Mouse (Mus musculus) kidney, postnatal 36 days (tissue): ENCODE measurements around the gene Clmp.

ENCODE experiments used
- DNase-seq, 2 experiments: peaks; one replicate each; pipeline ENCODE4 v3.0.0; 2021 to 2022; ENCODE audit warnings: mixed read lengths in 2 of 2

Gene Clmp

DNA sequence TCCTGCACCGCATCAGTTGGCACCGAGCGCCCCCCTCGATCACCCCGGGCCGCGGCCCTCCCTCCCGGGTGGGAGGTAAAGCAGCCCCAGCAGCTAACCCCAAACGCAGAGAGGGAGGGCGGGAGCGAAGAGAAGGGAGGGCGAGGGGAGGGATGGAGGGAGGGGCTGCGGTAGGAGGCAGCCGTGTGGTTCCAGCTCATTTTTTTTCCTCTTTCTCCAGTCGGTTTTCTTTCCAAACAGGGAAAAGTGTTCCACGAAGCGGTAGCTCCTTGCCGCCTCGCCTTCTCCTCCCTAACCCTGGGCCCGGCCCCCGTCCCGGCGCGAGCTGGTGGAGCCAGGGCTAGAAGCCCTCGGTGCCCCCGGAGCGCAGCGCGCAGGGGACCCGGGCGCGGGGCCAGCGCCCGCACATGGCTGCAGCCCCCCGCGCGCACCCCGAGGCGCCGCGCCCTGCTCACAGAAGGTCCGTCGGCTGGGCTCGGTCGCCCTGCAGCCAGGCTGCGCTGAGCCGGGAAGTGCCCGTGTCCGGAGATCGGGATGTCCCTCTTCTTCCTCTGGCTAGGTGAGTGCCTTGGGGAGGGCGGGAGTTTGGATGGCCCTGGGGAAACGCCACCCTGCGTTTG is at the start of gene Clmp:
Gene Clmp (plus strand): TSS at position 162 of the 620 bp plus-strand sequence.
- DNase-seq = peak in 1 of 2 experiments; percentile 16

DNA sequence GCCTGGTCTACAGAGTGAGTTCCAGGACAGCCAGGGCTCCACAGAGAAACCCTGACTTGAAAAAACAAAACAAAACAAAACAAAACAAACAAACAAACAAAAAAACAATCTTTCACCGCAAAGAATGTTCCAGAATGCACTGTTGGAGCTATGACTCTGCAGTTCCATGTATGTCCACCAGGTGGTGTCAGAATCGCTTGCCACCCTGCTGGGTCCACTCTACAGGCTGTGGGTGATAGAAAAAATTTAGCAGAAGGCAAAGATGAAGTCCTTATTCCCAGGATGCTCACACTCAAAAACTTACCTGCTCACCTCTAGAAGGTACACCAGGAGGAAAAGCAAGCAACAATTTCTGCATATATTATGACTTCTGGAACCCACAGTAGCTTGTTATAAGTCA is 49.7 kb upstream of the Clmp start:
- peak; percentile 69 to 84 for DNase-seq

DNA sequence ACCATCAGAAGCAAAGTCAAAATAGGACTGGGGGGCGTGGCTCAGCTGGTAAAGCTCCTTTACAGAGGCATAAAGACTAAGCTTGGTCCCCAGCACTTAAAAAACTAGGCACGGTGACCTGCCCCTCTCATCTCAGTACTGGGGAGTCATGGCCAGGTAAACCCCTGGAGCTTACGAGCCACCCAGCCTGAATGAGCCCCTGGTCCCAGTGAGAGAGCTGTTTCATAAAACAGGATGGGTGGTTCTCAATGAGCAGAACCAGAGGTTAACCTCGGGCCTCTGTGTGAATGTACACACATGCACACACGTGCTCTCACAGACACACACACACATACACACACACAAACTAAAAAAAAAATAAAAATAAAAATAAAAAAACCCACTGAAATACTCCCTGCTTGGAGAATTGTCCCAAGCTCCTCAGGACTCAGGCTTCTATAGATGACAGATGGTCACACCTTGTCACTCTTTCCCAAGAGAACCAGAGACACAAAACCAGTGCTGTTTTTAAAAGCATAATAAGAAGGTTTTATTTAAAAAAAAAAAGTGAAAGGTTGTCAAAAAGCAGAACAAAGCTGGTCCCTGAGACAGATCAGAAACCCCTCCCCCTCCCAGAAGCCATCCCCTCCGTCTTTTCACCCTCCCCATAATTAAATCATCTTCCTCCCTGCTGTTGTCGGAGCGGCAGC is 47.9 kb upstream of the Clmp start:
- DNase-seq = no peak

DNA sequence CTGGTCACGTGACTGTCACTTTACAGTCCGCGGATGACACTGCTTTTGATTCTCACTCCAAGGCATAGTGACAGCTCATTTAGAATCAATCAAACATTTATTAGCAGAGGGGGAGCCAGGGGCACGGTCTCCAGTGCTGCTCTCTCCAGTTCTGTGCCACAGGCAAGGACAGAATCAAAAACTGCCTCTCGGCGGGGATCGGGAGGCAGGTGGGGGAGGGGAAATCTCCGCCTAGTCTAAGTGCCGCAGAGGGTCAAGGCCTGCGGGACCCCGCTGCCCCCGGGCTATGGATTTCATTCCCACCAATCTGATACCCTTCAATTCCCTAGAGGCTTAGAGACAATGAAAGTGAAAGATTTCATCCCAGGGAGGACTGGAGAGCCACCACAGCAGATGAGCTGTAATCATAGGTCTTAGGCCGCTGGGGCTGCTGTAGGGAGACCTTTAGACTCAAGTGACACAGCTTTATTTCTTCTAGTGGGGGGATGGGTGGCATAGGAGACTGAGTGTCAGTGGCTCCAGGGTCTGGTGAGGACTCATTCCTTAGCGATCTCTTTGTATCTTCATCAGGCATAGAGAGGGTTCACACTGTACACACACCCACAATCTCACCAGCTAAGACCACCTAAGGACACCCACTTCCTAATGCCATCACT is 47.2 kb upstream of the Clmp start:
- peak; percentile 35 to 59 for DNase-seq

DNA sequence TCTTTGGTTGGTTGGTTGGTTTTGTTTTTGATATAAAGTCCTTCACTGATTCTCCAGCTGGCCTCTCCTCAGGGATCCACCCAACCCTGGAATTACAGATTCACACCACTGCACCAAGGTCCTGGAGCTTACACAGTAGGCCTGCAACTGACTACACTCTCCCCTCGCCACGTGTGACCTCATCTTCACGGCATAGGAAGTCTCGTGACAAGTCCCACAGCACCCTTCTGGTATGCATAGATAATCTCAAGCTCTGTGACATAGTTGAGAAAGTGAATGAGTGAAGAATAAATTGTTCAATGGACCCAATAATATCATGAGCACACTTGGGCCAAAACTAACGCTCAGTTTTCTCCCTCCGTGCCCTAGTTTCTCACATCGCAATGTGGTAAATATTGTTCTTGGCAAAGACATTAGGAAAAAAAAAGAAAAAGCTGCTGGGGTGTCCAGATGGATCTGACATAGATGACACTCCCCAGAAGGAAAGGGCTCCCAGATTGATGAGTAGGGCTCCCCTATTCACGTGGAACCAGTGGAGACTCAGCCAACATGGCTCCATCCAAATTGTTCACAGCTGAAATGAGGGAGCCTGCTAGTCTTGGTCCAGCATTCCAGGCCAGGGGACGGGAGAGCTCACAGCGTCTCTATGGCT is 46.1 kb upstream of the Clmp start:
- DNase-seq = no peak

DNA sequence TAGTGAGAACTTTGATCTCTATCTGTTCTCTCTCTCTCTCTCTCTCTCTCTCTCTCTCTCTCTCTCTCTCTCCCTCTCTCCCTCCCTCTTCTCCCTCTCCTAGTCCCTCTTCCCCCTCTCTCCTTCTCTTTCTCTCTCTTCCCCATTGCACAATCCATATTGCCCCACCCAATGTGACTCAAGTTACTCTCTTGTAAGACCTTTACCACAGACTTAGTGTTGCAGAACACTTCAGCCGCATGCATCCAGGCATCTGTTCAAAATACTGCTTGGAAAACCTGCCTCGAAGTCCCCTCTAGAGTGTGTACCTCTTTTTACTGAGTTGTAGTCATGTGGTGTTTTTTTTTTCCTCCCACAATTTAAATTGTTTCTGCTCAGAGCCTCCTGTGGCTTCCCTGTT is 44.4 kb upstream of the Clmp start:
- no peak for DNase-seq

DNA sequence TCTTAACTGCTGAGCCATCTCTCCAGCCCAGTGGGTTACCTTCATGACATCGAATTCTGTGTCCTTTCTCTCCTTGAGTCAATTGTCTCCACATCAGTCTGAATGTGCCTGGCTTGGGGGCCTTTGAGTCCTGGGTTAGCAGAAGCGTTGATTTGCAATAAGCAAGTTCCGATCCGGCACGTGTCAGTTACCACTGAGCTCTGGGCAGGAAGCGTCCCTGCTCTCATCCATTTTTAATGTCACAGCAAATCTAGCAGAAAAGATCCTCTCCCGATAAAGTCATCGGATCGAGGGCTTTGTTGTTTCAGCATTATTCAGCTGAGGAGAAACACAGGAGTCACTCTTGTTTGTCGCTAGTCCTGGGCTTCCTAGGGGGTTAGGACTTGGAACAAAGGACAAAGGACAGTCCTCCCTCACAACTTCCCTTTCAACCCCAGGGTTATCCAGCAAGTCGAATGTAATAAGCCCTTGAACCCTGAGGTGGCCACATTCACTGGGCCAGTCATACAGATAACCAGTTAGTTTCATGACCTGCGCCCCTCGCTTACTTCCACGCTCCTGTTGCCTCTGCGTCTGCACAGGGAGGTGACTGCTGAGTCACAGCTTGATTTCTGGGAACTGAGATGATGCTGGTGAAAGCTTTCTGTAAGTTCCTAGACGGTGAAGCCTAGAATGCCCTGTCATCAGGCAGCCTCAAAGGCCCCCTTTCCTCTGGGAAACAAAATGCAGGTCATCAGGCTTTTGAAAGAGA is 43.1 kb upstream of the Clmp start:
- DNase-seq = no peak

DNA sequence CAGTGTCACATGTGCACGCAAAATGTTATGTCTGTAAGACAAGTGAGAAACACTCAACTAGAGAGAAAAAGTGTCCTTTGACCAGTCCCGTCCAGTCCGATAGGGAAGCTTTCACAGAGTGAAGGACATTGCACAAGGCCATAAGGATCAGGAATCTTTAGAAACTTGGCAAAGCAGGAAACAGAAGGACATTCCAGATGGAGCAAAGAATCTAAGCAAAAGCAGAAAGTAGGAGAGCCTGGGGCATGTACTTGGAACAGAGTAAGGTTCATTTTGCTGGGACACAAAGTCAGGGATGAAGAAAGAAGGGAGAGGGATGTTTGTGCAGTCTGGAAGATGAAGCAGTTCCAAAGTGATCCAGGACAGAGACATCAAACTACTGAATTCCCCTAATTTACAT is 36.3 kb upstream of the Clmp start:
- DNase-seq = no peak

DNA sequence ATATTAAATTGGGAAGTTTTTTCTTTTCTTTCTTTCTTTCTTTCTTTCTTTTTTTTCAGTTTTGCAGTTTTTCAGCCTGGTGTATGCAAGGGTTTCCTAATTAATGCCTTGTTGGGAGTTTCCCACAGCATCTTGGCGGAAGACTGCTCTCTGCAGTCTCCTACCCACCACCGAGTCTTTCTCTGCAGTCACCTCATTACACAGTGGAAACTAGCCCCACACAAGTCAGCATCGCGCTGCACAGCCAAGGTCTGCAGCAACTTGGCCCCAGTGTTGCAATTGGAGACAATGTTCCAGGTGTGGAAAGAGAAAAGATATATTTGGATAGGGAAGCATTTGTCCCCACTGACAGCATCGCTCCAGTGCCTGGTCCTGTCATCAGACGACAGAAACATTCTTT is 35.8 kb upstream of the Clmp start:
- DNase-seq = no peak

DNA sequence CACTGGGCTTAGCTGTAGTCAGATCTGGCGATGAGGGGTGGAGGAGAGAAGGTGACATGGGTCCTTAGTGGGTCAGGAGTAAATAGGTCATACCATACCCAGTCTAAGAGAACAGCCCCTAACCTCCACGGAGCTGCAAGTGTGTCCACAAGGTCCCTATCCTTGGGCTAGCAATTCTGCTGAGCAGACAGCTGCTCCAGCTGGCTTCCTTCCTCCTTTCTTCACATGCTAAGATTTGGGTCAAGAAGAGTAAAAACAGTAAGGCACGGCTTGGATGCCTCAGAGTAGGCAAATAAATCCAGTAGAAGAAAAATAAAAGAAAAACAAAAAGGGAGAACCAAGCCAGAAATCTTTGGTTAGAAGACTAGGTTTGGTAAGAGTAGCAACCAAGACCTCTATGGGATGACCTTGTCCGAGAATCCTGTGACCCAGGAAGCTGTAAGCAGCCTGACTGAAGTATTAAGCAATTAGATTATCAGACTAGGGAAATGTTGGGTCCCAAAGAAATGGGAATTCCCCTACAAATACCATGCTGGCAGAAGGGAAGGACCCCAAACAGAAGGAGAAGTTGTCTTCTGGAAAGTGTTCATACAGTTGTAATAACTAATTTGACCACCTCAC is 34.4 kb upstream of the Clmp start:
- DNase-seq = peak in 1 of 2 experiments; percentile 33

DNA sequence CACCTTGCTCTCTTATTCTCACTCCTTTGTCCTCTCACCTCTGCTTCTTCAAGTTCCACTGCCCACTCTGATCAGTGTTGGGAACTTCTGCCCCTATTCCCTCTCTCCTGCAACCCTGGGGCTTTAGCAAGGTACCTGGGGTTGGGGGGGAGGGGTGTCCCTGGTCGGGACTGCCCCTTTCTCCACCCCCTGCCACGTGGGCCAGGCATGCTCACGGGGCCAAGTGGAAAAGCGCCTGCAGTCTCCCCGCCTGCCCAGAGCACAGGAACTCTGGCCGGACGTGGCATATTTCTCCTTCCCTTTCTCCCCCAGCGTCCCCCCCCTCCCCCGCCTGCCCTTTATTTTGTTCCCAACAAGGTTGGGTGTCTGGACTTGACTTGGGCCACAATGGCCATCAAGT is 33.0 kb upstream of the Clmp start:
- DNase-seq = peak in 1 of 2 experiments; percentile 43

DNA sequence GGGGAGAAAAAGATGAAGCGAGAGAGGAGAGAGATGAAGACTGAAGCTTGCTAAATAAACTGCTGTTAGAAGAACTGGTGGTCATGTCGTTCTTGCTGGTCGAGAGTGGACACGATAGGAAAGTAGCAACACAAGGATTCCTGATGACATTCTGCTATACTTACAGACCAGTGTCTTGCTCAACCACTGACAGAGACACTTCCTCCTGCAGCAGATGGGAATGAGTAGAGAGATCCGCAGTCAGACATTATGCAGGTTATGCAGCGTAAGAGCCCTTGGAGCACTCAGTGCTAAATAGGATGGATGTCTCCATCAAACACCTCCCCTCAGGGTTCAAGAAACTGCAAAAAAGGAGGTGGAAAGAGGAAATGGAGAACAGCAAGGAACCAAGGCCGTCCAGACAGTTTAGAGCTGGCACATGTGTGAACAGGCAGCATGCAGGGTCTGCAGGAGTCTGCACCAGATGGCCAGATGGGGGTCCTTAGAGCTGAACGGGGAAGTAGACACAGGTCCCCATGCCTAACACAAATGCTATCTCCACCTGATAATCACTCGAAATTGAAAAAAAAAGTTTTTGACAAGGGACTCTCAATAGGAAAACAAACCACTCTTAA is 19.5 kb upstream of the Clmp start:
- no peak for DNase-seq

DNA sequence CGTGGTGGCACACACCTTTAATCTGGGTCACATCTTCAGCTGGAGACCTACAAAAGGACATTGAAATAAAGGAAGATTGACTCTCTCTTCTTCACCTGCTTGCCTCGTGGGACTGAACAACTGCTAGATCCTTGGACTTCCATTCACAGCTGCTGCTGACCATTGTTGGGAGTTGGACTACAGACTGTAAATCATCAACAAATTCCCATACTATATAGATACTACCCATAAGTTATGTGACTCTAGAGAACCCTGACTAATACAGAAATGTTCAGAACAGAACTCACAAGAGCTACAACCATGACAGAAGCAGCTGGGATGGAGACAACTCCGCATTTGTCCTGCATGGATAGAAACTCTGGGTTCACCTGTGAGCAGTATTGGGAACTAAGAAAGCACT is 15.4 kb upstream of the Clmp start, which contains the start of gene Gm21915:
Gene Gm21915 (plus strand): TSS at position 301 of the 400 bp plus-strand sequence.
- DNase-seq = no peak

DNA sequence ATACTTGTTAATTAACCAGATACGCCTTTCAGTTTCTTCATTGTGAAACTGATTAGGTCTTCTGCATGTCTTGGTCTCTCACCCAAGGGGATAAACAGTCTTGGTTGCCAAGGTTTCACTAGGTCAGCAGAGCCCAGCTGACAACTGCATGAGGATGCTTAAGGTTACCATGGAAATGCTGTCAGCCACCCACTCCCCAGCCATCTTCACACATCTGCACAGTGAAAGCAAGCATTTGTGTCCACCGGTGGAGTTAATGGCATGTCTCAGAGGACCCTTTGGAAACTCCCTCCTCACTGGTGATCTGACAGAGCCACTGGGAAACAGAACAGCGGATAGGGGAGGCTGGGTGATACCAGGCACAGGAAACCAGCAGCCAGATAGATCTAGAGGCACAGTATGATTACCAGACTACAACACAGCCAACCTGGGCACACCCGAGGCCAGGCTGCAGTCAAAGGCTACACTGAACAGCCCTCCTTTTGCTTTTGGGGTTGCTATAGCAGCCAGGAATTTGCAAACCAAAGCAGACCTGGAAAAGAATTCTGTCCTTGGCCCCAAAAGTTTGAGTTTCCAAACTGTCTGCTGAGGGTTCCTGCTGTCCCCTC is 14.3 kb upstream of the Clmp start:
- no peak for DNase-seq

DNA sequence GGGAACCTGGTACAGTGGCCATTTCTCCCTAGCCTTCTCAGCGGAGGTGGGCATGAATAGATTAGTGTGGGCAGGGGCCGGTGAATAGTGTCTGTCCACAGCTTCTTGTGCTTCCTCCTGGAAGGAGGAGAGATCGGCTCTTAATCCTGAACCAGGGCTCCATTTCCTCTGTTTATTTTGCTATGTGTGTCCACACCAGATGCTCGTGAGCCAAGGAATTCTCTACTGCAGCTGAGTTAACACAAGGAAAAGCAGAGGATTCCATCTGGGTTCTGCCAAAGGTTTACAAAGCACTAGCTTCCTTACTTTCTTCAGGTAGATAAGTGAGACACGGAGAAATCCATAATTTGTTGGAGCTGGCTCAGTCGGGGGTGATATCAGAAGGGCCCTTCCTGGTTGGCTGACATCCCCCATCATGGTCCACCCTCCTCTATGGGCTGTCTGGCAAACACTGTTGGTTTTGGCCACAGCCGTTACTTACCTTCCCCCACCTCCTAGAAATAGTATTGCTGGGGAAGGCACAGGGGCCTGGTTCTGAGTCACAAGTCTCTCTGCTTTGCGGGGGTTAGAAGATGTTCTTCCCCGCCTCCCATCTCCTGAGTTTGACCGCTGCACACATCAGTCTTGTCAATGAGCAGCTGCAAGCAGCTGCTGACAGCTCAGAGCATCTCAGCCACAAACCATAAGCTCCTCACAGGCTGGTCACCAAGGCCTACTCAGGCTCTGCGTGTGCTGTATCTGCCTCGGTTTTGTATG is 10.4 kb upstream of the Clmp start:
- DNase-seq = no peak

DNA sequence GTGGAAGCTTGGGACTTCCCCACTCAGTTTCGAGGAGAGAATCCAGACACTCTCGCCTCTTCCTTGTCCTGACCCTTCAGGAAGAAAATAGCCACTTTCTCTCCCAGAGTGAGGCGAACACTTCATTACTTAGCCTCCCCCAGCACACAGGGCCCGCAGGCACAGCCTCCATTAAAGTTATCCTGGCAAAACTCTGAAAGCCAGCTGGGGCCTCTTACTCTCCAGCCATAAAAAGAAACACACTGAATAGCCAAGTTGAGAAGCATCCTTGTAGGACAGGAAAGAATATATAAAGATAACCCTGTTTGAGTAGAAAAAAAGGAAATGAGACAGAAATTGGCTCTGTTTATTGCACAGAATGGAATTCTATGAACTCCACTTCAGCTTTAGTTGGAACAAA is 7.1 kb upstream of the Clmp start:
- DNase-seq = no peak

DNA sequence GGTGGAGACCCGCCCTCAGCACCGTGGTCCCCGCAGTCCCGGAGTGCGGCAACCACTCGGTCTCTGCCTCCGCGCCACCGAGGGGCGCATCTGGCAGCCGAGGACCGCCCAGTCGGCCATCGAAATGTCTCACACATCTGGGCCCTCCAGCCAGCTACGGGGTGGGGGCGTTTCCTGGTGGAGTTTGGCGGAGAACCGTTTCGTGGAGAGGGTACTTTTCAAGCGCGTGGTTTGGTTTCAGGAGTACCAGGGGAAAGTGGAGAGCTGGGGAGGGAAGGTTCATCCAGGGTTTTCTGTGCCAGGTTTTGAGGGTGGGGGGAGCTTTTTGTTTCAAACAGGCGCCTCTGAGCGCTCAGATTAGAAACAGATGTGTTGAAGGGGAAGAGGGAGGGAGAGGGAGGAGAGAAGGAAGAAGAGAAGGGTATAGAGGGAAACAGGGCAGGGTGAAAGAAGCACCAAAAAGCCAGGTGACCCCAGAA is 698 bp downstream of the Clmp start:
- no peak for DNase-seq

DNA sequence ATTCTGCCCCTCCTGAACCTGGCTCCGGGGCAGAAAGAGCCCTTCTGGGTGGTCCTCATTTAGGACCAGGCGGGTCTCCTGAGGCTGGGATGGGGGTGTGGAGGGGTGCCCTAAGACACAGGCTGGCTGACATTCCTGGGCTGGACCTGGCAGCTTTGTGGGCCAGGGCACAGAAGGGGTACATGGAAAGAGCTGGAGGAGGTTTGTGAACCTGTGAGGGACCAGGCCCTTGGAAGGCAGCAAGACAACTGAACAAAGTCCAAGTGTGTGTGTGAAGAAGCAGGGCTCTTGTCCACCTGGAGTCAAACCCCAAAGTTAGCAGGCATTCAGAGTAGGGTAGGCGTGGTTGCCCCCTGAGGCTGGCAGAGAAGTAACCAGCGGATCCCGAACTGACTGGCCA is 1.3 kb downstream of the Clmp start:
- no peak for DNase-seq

DNA sequence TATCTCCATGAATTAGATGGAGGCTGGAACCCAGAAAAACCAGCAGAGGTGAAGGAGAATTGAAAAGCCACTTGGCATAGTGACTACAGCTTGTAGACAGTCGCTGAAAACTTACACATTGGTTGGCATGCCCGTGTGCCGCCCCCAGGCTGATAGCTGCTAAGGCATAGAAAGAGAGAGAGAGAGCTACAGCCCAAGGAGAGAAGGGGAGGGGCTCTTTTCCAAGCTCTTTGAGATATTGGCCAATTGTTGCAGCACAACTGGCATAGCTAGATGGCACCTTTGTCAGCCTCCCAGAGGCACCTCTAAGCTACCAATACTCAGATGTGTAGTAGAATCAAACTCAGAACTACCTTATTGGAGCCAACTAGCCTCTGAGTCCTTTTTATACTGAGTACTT is 1.8 kb downstream of the Clmp start:
- no peak for DNase-seq

DNA sequence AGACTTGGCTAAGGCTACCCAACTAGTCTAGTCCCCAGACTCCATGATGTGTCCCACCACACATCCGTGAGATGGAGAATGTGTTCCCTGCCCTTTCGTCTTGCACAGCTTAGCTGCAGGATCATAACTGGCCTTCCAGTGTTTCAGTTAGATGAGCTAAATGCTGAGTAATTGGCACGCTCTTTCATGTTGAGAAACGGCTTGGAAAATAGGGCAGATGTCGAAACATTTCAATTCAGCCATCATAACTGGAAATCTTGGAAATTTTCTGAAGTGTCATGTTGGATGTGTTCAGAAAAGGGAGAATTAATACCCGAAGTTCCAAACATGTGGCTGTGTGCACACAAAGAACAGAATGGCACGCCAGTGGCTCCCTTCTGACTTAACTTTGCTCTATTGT is 4.7 kb downstream of the Clmp start:
- DNase-seq = no peak

DNA sequence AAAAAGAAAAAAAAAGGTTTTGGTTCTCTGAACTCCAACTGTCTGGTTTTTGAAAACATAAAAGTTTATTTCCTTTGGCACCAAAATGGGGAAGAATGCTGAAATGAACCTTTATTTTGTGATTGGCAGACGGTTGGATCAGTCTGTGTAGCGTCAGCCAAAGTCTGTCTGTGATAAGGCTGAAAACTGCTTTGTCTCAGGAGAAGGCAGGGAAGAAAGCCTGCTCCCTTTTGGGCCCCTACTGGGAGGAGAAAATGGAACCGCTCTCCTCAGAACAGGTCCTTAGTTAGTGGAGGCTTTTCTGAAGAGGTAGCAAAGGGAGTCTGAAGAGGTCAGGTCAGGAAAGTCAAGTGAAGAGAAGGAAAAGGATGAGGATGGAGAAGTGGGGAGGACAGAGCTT is 7.3 kb downstream of the Clmp start:
- no peak for DNase-seq
